Mouse (Mus musculus) cerebellum, postnatal 10 days (tissue): ENCODE results near the gene Gosr2.

Experiments used
- DNase-seq, 2 experiments: peaks; one replicate each; pipeline ENCODE4 v3.0.0; 2021; ENCODE audit warnings: mixed read lengths in 2 of 2

The Gosr2 gene

GRCm38 (mm10) chr11:103645731-103646130 is 52.0 kb downstream of the Gosr2 start:
- no peak for DNase-seq

GRCm38 (mm10) chr11:103643211-103643610 is 54.5 kb downstream of the Gosr2 start:
- DNase-seq: no peak

GRCm38 (mm10) chr11:103639407-103639946 is 58.2 kb downstream of the Gosr2 start:
- peak; percentile 81 to 82 for DNase-seq

GRCm38 (mm10) chr11:103638790-103639189 is 58.9 kb downstream of the Gosr2 start, which contains the start of gene Lyzl6:
Gene Lyzl6 (minus strand): TSS chr11:103638890.
- DNase-seq: no peak

GRCm38 (mm10) chr11:103636261-103636660 is 61.4 kb downstream of the Gosr2 start:
- no peak for DNase-seq

GRCm38 (mm10) chr11:103635481-103635880 is 62.2 kb downstream of the Gosr2 start:
- DNase-seq: no peak

- DNase-seq: no peak
Measured at GRCm38 (mm10) chr11:103634806-103635205, 62.9 kb downstream of the Gosr2 start.

GRCm38 (mm10) chr11:103627453-103627852 is 70.2 kb downstream of the Gosr2 start:
- DNase-seq: no peak
